Mouse (Mus musculus): ENCODE data around the gene Tjap1. TPM values are rescaled to one million over a fixed set of nuclear protein-coding genes. Genes with fewer than 3 reads are reported as not detected.

Tjap1 gene
- polyA plus RNA-seq, 1 experiment from 2014 or later, result 59.9 TPM

DNA sequence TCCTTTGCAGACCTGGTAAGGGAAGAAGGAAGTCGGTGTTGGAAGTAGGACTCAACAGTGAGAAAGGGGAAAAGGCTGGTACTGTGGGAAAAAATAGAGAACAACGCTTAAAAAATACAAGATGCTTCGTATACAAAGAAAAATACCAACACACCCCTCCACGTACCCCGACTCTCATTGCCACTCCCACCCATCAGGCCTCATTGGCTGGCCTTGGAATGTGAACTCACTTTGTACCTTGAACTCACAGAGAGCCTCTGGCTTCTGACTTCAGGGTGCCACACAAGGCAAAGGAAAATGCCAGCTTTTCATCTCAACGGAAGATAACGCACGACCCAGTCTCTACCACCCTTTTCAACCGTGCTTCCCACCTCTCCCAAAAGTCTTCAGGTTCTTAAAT, 314 bp upstream of the Tjap1 start:
- no peaks in the 10 kb centered on the region; the same call in 1 of the 2 replicates for H3K27me3 ChIP-seq
- H3K4me1 ChIP-seq (replicated peaks), result peaks cover 40% of the 10 kb centered on the region
- WGBS, result 24% methylated on average over 9 of the region's 9 CpGs
- H3K9me3 ChIP-seq, result no peaks in the 10 kb centered on the region
- peaks cover 30% of the 10 kb centered on the region for H3K36me3 ChIP-seq
- peak; percentile 30; the same call in 1 of the 2 replicates for ATAC-seq (ENCODE audit: insufficient number of reproducible peaks, insufficient read depth, low FRiP score, low TSS enrichment, low read depth)
- peak overlapping the region; percentile 74 for H3K4me3 ChIP-seq (replicated peaks)
- H3K27ac ChIP-seq, result peak overlapping the region; percentile 96
- H3K9ac ChIP-seq (replicated peaks), result no peak overlapping the region
- H3K4me2 ChIP-seq, result peak overlapping the region; percentile 90

DNA sequence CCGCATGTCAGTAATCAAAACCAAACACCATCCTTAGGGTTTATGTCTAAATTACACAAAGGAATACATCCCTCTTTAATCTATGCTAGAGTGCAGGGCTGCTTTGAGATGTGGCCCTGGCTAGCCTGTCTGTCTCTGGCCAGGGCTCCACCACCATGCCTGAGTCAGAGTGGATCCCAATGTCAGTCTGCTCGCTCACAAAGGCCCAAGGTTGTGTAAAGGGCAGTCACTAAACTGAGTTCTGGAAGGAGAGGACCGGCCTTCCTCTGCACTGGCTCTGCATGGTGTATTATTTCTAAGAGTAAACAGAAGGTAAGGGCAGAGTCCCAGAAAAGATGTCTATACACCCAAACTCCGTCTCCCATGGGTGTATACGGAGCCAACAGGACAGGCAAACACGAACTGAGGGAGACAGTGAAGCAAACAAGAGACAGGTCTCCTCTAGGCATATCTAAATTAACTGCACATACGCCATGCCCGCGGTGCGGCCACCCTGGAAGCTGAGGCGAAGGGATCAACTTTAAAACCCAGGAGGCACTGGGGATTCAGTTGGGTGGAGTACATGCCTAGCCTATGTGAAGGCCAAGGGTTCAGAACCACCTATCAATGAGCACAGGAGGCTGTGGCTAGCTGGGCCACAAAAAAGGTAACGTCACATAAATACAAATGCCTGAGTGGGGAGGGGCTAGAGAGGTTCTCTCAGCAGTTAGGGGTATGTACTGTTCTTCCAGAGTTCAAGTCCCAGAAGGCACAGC, 4.6 kb downstream of the Tjap1 start:
- no peak for ATAC-seq (ENCODE audit: insufficient number of reproducible peaks, insufficient read depth, low FRiP score, low TSS enrichment, low read depth)
- peaks cover 43% of the 10 kb centered on the region for H3K4me1 ChIP-seq (replicated peaks)
- H3K4me2 ChIP-seq, result no peak overlapping the region
- H3K27me3 ChIP-seq, result no peaks in the 10 kb centered on the region
- H3K27ac ChIP-seq, result peak overlapping the region; percentile 68; the same call in 1 of the 2 replicates
- 71% methylated on average over 12 of the region's 12 CpGs for WGBS
- H3K4me3 ChIP-seq (replicated peaks), result no peak overlapping the region
- H3K9ac ChIP-seq (replicated peaks), result no peak overlapping the region; the same call in 1 of the 2 replicates
- peaks cover 65% of the 10 kb centered on the region for H3K36me3 ChIP-seq
- H3K9me3 ChIP-seq, result no peaks in the 10 kb centered on the region

DNA sequence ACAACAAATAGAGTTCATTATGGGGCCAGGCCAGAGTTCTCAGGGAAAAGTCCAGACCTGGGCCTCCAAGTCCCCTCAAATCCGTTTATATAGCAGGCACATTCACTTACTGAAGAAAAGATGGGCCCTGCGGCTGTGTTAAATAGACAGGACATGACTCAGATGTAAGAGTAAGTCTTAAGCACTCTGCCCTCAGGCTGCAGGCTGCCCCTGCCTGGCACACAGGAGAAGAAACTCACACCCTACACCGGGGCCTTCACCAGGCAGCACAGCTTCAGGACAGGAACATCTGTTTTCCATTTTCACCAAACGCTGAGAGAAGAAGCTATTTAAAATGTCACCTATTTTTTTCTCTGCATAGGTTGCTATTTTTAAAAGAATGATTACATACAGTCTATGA, 5.2 kb downstream of the Tjap1 start:
- ATAC-seq (ENCODE audit: insufficient number of reproducible peaks, insufficient read depth, low FRiP score, low TSS enrichment, low read depth), result no peak
- 12% methylated on average over 4 of the region's 4 CpGs for WGBS
- Histone ChIP-seq H3K9ac (replicated peaks) (peak overlapping the region; percentile 34; the same call in 1 of the 2 replicates), H3K27ac (peak overlapping the region; percentile 41; the same call in 1 of the 2 replicates), H3K9me3 (no peaks in the 10 kb centered on the region), H3K4me3 (replicated peaks) (no peak overlapping the region), H3K4me1 (replicated peaks) (peaks cover 43% of the 10 kb centered on the region), H3K4me2 (peak overlapping the region; percentile 3; the same call in 1 of the 2 replicates), H3K36me3 (peaks cover 71% of the 10 kb centered on the region), H3K27me3 (no peaks in the 10 kb centered on the region)

DNA sequence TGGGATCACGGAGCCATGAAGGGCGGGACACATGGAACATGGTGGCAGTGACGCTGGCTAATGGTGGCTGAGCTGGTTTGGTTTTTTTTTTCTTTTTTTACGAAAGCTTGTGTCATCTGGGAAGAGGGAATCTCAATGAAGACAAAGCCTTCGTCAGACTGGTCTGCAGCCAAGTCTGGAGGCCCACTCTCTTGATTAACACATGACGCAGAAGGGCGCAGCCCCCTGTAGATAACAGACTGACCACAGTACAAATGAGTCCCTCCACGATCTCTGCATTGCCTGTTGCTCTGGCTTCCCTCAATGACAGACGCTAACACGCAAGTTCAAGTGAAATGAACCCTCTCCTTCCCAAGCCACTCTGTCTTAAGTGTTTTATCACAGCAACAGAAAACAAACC, 7.3 kb downstream of the Tjap1 start:
- 94% methylated on average over 10 of the region's 10 CpGs for WGBS
- Histone ChIP-seq H3K4me1 (replicated peaks) (peaks cover 28% of the 10 kb centered on the region), H3K36me3 (peaks cover 84% of the 10 kb centered on the region), H3K27ac (no peak overlapping the region), H3K9me3 (no peaks in the 10 kb centered on the region), H3K9ac (replicated peaks) (no peak overlapping the region), H3K4me2 (no peak overlapping the region), H3K27me3 (no peaks in the 10 kb centered on the region), H3K4me3 (replicated peaks) (no peak overlapping the region)
- ATAC-seq (ENCODE audit: insufficient number of reproducible peaks, insufficient read depth, low FRiP score, low TSS enrichment, low read depth), result no peak

DNA sequence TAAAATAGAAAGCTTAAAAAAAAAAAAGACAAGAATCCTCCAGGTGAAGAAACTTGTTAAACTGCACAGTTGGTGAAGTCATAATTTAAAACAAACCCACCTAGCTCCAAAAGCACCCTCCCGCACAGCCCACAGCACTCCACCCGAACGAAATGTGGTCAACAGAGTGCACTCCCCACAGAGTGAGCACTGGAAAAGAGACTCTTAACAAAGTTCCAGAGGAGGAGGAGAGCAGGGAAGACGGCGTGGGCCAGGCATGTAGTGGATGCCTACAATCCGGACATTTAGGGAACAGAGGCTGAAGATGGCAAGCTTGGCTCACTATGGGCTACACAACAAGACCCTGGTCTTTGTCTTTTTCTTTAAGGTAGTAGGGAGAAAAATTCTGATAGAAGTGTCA, 7.8 kb downstream of the Tjap1 start:
- no peak overlapping the region for H3K4me3 ChIP-seq (replicated peaks)
- no peak overlapping the region for H3K27ac ChIP-seq
- no peak overlapping the region for H3K9ac ChIP-seq (replicated peaks)
- H3K27me3 ChIP-seq, result no peaks in the 10 kb centered on the region
- H3K9me3 ChIP-seq, result no peaks in the 10 kb centered on the region
- peaks cover 28% of the 10 kb centered on the region for H3K4me1 ChIP-seq (replicated peaks)
- H3K4me2 ChIP-seq, result no peak overlapping the region
- 85% methylated on average over 6 of the region's 6 CpGs for WGBS
- ATAC-seq (ENCODE audit: insufficient number of reproducible peaks, insufficient read depth, low FRiP score, low TSS enrichment, low read depth), result no peak
- H3K36me3 ChIP-seq, result peaks cover 84% of the 10 kb centered on the region

DNA sequence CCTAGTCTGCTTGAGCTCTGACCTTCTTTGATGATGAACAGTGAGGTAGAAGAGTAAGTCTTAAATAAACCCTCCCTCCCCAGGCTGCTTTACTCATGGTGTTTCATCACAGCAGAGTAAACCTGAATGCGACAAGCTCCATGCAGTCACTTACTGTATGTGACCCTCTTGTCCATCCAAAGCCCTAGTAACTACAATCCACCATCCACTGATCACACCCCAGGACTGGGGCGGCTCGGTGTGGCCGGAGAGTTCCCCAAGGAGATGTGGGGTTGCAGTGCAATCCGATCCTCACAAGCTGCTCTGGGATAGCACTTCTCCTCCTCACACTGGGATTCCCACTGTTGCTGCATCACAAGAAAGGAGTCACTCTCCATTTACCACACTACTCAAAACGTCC, 8.4 kb downstream of the Tjap1 start:
- peaks cover 28% of the 10 kb centered on the region for H3K4me1 ChIP-seq (replicated peaks)
- ATAC-seq (ENCODE audit: insufficient number of reproducible peaks, insufficient read depth, low FRiP score, low TSS enrichment, low read depth), result no peak
- no peaks in the 10 kb centered on the region for H3K27me3 ChIP-seq
- no peaks in the 10 kb centered on the region for H3K9me3 ChIP-seq
- H3K27ac ChIP-seq, result 0 out of 2 replicates have a peak overlapping the region, but pooled peaks have one; percentile 24
- H3K4me2 ChIP-seq, result no peak overlapping the region
- peaks cover 85% of the 10 kb centered on the region for H3K36me3 ChIP-seq
- 55% methylated on average over 6 of the region's 6 CpGs for WGBS
- H3K4me3 ChIP-seq (replicated peaks), result no peak overlapping the region
- H3K9ac ChIP-seq (replicated peaks), result no peak overlapping the region

DNA sequence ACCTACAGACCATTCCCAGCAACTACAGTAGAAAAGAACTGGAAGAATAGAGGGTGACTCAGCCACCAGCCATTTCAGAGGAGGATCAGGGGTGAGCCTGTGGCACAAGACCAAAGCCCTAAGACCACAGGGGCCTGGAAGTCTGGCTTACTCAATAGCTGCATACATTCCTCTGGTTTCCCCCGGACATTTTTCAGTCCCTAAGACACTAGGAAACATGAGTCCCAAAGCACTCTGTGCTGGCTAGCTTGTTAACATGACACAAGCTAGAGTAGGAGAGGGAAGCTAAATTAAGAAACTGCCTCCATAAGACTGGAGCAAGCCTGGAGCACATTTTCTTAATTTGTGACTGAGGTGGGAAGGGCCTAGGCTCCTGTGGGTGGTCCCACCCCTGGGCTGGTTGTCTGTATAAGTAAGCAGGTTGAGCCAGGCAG, 9.0 kb downstream of the Tjap1 start:
- no peaks in the 10 kb centered on the region for H3K9me3 ChIP-seq
- H3K4me1 ChIP-seq (replicated peaks), result peaks cover 28% of the 10 kb centered on the region
- no peak overlapping the region for H3K4me3 ChIP-seq (replicated peaks)
- ATAC-seq (ENCODE audit: insufficient number of reproducible peaks, insufficient read depth, low FRiP score, low TSS enrichment, low read depth), result no peak
- 61% methylated on average over 1 of the region's 1 CpGs for WGBS
- H3K36me3 ChIP-seq, result peaks cover 85% of the 10 kb centered on the region
- H3K4me2 ChIP-seq, result no peak overlapping the region
- no peaks in the 10 kb centered on the region for H3K27me3 ChIP-seq
- peak overlapping the region; percentile 24; the same call in 1 of the 2 replicates for H3K27ac ChIP-seq
- H3K9ac ChIP-seq (replicated peaks), result no peak overlapping the region

DNA sequence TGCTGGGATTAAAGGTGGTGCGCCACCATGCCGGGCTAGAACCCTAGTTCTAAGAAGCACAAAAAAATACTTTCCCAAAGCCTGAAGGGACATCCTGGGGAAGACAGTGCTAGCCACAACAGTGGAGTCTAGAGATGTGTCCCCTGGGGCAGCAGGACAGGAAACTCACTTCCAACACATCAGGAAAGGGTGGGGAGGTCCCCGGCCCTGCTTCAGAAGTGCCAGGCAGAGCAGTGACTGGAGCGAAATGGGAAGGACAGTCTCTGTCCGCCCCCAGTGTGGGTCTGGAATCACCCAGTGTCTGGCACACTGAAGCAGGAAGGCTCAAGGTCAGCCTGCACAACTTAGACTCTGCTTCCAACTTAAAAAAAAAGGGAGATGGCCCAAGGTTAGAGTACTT, 10.2 kb downstream of the Tjap1 start:
- Histone ChIP-seq H3K27ac (no peak overlapping the region), H3K36me3 (peaks cover 76% of the 10 kb centered on the region), H3K4me3 (replicated peaks) (no peak overlapping the region), H3K27me3 (no peaks in the 10 kb centered on the region), H3K9me3 (no peaks in the 10 kb centered on the region), H3K4me2 (no peak overlapping the region), H3K4me1 (replicated peaks) (peaks cover 17% of the 10 kb centered on the region), H3K9ac (replicated peaks) (no peak overlapping the region)
- WGBS, result 89% methylated on average over 5 of the region's 5 CpGs
- no peak for ATAC-seq (ENCODE audit: insufficient number of reproducible peaks, insufficient read depth, low FRiP score, low TSS enrichment, low read depth)

DNA sequence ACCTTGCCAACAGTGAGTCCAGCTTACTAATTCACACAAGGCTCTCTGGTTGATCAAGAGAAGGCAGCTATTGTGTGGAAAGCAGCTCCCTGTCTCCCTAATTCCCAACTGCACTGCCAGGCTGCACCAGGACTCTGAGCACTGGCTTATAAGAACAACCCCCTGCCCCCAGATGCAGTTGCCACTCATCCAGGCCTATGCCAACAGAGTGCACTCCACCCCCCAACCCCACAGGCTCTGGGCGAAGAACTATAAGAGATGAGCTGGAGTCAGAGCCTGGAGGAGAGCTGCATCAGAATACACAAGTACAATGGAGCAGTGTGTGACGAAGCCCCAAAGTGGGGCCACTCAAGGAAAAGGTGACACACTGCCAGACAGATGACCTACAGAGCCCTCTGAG, 10.8 kb downstream of the Tjap1 start:
- ATAC-seq (ENCODE audit: insufficient number of reproducible peaks, insufficient read depth, low FRiP score, low TSS enrichment, low read depth), result no peak
- peaks cover 11% of the 10 kb centered on the region; the same call in 1 of the 2 replicates for H3K4me1 ChIP-seq (replicated peaks)
- H3K27ac ChIP-seq, result no peak overlapping the region
- H3K4me3 ChIP-seq (replicated peaks), result no peak overlapping the region
- H3K27me3 ChIP-seq, result no peaks in the 10 kb centered on the region
- H3K36me3 ChIP-seq, result peaks cover 76% of the 10 kb centered on the region
- no peaks in the 10 kb centered on the region for H3K9me3 ChIP-seq
- H3K9ac ChIP-seq (replicated peaks), result no peak overlapping the region
- H3K4me2 ChIP-seq, result no peak overlapping the region
- WGBS, result 95% methylated on average over 2 of the region's 2 CpGs

DNA sequence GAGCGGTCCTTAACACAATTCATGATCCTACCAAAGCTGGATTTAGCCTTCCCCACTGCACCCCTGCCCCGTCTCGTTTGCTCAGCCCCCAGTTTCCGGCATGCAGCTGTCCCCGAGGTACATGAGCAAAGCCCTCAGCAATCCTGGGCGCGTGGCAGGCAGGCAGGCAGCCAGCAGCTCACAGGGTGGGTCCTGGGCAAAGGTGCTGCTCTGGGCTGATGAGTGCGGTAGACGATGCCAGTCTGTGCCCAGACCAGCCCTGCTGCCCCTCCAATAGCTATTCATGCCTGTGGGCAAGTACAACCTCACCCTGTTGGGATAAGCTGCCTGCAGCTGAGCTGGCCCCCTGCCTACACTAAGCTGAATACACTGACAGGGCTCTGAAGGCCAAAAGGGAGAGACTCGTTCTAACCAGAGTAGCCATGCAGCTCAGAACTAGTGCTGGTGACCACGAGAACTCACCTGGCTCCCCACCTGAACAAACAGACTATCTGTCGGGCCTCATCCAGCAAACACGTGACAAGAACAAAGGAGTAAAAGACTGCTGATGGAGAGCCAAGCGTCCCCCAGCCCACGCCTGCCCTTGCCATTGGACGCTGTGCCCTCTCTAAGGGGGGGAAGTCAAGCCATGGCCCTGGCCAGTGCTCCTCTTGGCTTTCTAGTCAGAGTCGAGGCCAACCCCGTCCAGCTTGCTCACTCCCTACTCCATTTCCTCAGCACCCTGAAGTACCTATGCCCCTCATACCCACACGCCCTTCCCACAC, 12.9 kb downstream of the Tjap1 start:
- Histone ChIP-seq H3K4me3 (replicated peaks) (no peak overlapping the region), H3K9me3 (no peaks in the 10 kb centered on the region), H3K9ac (replicated peaks) (0 out of 2 replicates have a peak overlapping the region, but pooled peaks have one; percentile 9), H3K4me2 (no peak overlapping the region), H3K36me3 (peaks cover 83% of the 10 kb centered on the region), H3K4me1 (replicated peaks) (peaks cover 14% of the 10 kb centered on the region), H3K27ac (no peak overlapping the region), H3K27me3 (no peaks in the 10 kb centered on the region)
- whole genome bisulfite sequencing, result 87% methylated on average over 19 of the region's 19 CpGs
- no peak for ATAC-seq (ENCODE audit: insufficient number of reproducible peaks, insufficient read depth, low FRiP score, low TSS enrichment, low read depth)

DNA sequence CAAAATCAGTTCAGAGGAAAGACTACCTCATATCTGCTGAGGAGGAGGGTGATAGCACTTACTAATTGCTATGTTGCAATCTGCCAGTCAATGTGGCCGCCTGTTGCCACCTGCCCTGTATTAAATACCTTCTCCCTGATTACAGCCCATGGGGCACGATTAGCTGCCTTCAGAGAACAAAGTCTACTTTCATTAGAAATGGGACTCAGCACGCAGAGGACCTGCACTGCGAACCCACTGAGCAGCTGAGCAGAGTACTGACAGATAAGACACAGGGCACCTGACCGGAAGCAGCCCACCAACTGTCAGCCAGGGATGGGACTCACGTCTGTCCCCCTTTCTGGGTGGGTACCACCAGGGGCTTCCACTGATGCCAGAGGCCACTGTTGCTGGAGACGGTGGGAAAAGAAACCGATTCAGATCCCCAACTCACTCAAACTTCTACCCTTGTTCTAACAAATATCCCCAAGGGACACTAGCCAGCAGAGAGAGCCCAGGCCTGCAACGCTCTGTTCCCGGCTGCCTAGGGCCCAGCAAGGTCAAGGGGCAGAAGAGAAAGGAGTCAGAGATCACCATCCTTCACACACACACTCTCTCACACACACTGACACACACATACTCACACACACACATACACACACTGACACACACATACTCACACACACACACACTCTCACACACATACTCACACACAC, 14.7 kb downstream of the Tjap1 start:
- peaks cover 7% of the 10 kb centered on the region; the same call in 1 of the 2 replicates for H3K4me1 ChIP-seq (replicated peaks)

More for the DNA sequence above, 14.7 kb downstream of the Tjap1 start:
- Histone ChIP-seq H3K9ac (replicated peaks) (no peak overlapping the region), H3K9me3 (no peaks in the 10 kb centered on the region), H3K4me2 (no peak overlapping the region), H3K4me3 (replicated peaks) (no peak overlapping the region), H3K27ac (peak overlapping the region; percentile 46; the same call in 1 of the 2 replicates), H3K27me3 (no peaks in the 10 kb centered on the region), H3K36me3 (peaks cover 85% of the 10 kb centered on the region)
- no peak for ATAC-seq (ENCODE audit: insufficient number of reproducible peaks, insufficient read depth, low FRiP score, low TSS enrichment, low read depth)
- 74% methylated on average over 10 of the region's 10 CpGs for WGBS
